Mouse (Mus musculus): Measurements from ENCODE around the gene Gm21962. TPM values are rescaled to one million over a fixed set of nuclear protein-coding genes. Genes with fewer than 3 reads are reported as not detected.
"Not testable (repeated sequence)": the region's sequence is repeated elsewhere in the genome, so short reads cannot be mapped to it uniquely, and the experiment has no call there.

Gene Gm21962
- not detected for total RNA-seq (2021)
- long read RNA-seq, experiment 1 = 0 reads
- long read RNA-seq, experiment 2 = 0 reads

DNA sequence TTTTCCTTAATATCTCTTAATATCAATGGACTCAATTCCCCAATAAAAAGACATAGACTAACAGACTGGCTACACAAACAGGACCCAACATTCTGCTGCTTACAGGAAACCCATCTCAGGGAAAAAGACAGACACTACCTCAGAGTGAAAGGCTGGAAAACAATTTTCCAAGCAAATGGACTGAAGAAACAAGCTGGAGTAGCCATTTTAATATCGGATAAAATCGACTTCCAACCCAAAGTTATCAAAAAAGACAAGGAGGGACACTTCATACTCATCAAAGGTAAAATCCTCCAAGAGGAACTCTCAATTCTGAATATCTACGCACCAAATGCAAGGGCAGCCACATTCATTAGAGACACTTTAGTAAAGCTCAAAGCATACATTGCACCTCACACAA is at the start of gene Gm21962:
Gm21962 (plus strand) TSS at position 301 of the 400 bp plus-strand sequence.
- not testable (repeated sequence) for DNase-seq (ENCODE audit: low spot score in 2 of 2)

DNA sequence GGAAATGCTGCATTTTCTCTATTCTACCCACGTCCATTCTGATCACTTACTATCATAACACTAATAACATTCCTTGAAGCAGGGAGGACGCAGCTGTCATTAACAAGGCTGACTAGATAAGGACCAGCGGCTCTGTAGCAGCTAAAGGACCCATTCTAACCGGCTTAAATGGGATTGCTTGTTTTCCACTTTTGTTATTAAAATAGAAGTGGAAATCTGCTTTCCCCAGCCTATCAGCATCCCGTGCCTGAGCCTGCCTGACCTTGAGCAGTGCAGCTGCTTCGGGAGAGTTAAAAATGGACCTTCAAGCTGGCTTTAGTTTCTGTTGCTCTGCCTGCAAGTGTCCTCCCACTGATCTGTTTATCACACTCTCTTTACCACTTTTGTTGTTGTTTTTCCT is 49.2 kb upstream of the Gm21962 start:
- no peak for DNase-seq (ENCODE audit: low spot score in 2 of 2)

GRCm38 (mm10) chr3:137622895-137623580 is 48.3 kb upstream of the Gm21962 start:
- DNase-seq (ENCODE audit: low spot score in 2 of 2) = no peak

GRCm38 (mm10) chr3:137623581-137624362 is 47.6 kb upstream of the Gm21962 start:
- peak; percentile 49 to 71 for DNase-seq (ENCODE audit: low spot score in 2 of 2)

- DNase-seq (ENCODE audit: low spot score in 2 of 2) = no peak
Measured at GRCm38 (mm10) chr3:137625054-137625453, 46.3 kb upstream of the Gm21962 start.

- no peak for DNase-seq (ENCODE audit: low spot score in 2 of 2)
Measured at GRCm38 (mm10) chr3:137633726-137634125, 37.6 kb upstream of the Gm21962 start.

DNA sequence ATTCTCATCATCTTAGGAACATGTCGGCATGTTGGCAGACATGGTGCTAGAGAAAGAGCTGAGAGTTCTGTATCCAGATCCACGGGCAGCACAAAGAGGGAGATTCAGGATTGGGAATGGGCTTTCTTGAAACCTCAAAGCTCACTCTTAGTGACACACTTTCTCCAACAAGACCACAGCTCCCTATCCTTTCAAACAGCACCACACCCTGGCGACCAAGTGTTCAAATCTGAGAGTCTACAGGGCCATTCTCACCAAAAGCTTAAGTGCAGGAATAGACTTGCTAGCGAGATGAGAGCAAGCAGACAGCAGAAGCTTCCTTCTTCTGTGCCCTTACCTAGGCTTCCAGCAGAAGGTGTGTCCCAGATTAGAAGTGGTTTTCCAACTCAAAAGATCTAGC is 34.8 kb upstream of the Gm21962 start:
- DNase-seq (ENCODE audit: low spot score in 2 of 2) = no peak

GRCm38 (mm10) chr3:137641238-137641637 is 30.1 kb upstream of the Gm21962 start:
- no peak for DNase-seq (ENCODE audit: low spot score in 2 of 2)

- no peak for DNase-seq (ENCODE audit: low spot score in 2 of 2)
Measured at GRCm38 (mm10) chr3:137642137-137642536, 29.2 kb upstream of the Gm21962 start.

GRCm38 (mm10) chr3:137642568-137642967 is 28.8 kb upstream of the Gm21962 start:
- DNase-seq (ENCODE audit: low spot score in 2 of 2) = no peak

GRCm38 (mm10) chr3:137644081-137644480 is 27.2 kb upstream of the Gm21962 start:
- DNase-seq (ENCODE audit: low spot score in 2 of 2) = no peak

DNA sequence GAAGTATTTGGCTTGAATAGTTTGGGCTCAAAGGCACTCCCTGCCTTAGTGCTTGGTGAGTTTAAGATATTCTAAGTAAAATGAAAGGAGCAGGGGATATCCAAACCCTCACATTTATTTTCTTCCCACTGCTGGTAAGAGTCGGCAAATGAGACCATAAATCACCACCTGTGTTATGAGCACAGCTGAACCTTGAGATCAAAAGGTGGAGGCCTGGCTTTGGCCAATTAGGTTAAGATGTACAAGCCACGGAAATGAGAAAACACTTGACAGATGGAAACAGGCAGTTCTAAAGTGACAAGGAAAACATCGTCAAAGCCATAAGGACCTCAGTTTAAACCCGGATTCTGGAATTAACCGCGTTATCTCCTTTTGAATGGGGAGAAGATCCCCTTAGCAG is 26.4 kb upstream of the Gm21962 start:
- no peak for DNase-seq (ENCODE audit: low spot score in 2 of 2)

GRCm38 (mm10) chr3:137647427-137648100 is 23.8 kb upstream of the Gm21962 start:
- DNase-seq (ENCODE audit: low spot score in 2 of 2) = no peak

GRCm38 (mm10) chr3:137649112-137649511 is 22.2 kb upstream of the Gm21962 start:
- DNase-seq (ENCODE audit: low spot score in 2 of 2) = no peak

GRCm38 (mm10) chr3:137652853-137653252 is 18.5 kb upstream of the Gm21962 start:
- DNase-seq (ENCODE audit: low spot score in 2 of 2) = no peak

DNA sequence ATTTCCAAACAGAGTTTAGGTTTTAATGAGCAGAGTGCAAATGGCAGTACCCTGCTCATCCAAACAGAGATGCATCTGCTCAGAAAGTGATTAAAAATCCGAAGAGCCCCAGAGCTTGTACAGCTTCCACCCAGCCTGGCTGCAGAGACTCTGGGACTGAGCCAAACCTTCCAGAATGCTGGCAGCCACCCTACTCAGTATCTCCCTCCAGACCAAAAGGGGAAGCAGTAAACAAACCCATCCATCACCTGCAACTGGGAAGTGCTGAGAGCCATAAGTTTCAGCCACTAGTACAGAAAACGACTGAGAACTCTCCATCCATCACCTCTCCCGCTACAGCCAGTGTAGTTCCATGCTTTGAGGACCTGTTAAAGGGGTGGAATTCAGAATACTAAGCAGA is 9.6 kb downstream of the Gm21962 start:
- DNase-seq (ENCODE audit: low spot score in 2 of 2) = peak; percentile 20 to 50

DNA sequence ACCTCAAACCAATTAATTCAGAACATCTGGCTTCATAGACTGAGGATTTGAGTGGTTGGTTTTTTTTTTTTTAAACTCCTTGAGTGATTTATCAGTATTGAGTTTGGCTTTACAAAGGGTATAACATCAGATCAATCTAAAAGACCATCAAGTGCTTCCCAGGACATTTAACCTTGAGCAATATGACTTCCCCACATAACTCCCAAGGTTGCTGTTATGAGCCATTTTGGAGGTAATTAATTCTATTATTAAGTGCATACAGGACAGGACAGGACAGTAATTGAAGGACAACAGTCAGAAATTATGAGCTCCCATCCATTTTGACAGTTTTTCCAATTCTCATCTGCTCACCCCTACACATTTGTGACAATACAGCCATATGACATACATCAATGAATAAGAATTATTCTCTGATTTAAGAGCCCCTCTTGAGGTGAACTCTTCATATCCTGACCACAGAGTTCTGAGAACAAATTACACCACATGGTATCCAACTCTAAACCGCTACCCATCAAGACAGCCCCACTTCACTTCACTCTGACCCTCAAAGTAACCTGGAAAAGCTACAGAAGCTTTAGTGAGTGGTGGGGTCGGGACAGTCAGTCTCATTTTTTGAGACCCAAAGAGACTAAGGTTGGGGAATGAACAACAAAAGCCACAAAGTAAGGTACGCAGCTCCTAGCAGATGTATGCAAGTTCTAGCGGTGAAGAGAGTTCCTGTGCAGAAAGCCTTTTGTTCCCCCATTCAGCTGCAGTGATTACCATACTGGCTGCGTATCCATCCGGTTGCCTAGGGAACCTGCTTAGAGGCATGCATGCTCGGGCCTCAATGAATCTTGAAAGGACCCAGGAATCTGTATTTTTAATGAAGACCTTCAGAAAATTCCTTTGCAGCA is 11.8 kb downstream of the Gm21962 start:
- DNase-seq (ENCODE audit: low spot score in 2 of 2) = no peak

DNA sequence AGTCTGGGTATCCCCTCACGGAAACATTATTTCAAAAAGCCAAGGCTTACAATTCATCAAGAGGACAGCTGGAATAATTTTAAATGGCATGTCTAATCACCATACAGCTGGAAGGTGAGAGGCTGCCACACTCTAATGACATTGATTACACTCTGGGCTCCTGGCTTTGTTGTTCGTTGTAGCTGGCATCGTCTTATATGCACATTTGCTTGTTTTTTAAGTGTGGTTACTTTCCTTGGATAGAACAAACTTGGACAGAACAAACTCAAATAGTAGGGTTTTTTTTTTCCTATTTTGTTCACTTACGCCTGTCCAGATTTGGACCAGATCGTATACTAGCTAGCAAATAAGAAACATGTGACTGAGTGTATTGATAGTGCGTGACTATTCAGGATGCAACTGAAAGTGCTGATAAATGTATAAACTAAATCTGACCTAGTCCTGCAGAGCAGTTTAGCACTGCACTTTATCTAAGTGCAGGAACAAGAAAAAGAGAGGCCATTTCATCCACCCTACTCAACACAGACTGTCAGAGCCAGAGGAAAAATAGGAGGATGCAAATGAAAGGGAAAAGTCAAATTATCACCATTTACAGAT is 12.6 kb downstream of the Gm21962 start:
- DNase-seq (ENCODE audit: low spot score in 2 of 2) = no peak

DNA sequence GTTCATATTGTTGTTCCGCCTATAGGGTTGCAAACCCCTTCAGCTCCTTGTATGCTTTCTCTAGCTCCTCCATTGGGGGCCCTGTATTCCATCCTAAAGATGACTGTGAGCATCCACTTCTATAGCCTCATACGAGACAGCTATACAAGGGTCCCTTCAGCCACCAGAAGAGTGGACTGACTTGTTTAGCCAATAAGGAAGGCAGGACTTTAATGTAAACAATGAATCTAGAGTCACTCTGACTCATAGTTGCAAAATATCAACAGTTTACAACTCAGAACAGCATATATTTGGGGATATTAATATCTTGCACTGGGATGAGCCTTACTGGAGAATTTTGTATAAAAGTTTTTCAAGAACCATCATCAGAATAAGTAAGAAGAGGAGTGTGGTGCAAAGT is 15.6 kb downstream of the Gm21962 start:
- no peak for DNase-seq (ENCODE audit: low spot score in 2 of 2)

GRCm38 (mm10) chr3:137691503-137691902 is 20.2 kb downstream of the Gm21962 start:
- no peak for DNase-seq (ENCODE audit: low spot score in 2 of 2)

GRCm38 (mm10) chr3:137715946-137716345 is 44.6 kb downstream of the Gm21962 start:
- DNase-seq (ENCODE audit: low spot score in 2 of 2) = no peak

Measured in gastrocnemius, postnatal 4 days (tissue).